Mouse (Mus musculus) left cerebral cortex, postnatal 4 days (tissue): ENCODE measurements around the gene Fam170b. TPM values are rescaled to one million over a fixed set of nuclear protein-coding genes. Genes with fewer than 3 reads are reported as not detected.

Experiments used
- total RNA-seq, 2 experiments: library from RNA; stranded (reverse); gene quantifications; 2 replicates each; pipeline ENCODE4 v1.2.3; 2021

Gene Fam170b
- total RNA-seq, 2 experiments from 2014 or later: not detected

Other genes starting within 250 kb of the Fam170b start
- not detected for gene Prrxl1, start 234.6 kb upstream of the Fam170b start, total RNA-seq
- not detected for gene 3425401B19Rik, start 148.7 kb upstream of the Fam170b start, total RNA-seq
- gene Tmem273, start 48.0 kb upstream of the Fam170b start, total RNA-seq: not detected
- gene Vstm4, start 22.8 kb downstream of the Fam170b start, total RNA-seq: 1 to 10 TPM; 4.5 to 5.0 TPM
- gene Lrrc18, start 157.4 kb downstream of the Fam170b start, total RNA-seq: under 1 TPM; 0.34 to 0.52 TPM